Mouse (Mus musculus) midbrain, embryonic 16.5 days (tissue): ENCODE data around the gene Tmf1. TPM values are rescaled to one million over a fixed set of nuclear protein-coding genes. Genes with fewer than 3 reads are reported as not detected.

Experiments
- ATAC-seq: fragments of 200-750 bp; cut with Nextera tagmentation; 2 replicates; pipeline ENCODE4 v1.8.0; 2017; ENCODE audit warnings: moderate TSS enrichment
- H3K27ac ChIP-seq: fragments of 300-500 bp; sonication (generic); 2 replicates; pipeline ENCODE4 v1.5.1; 2014; ENCODE audit warnings: mild to moderate bottlenecking, low read length, mixed read lengths
- H3K27me3 ChIP-seq: fragments of 300-500 bp; sonication (generic); 2 replicates; pipeline ENCODE4 v1.6.1; 2014; ENCODE audit warnings: low read depth, low read length, mixed read lengths; ENCODE audit not compliant: control insufficient read depth, insufficient read depth
- H3K36me3 ChIP-seq: fragments of 300-500 bp; sonication (generic); 2 replicates; pipeline ENCODE4 v1.6.1; 2014; ENCODE audit warnings: mild to moderate bottlenecking, low read length, moderate library complexity, mixed read lengths; ENCODE audit not compliant: control insufficient read depth, insufficient read depth
- H3K4me1 ChIP-seq: fragments of 300-500 bp; sonication (generic); 2 replicates; pipeline ENCODE4 v1.6.1; 2014; ENCODE audit warnings: mild to moderate bottlenecking, low read length, mixed read lengths; ENCODE audit not compliant: control insufficient read depth, insufficient read depth
- H3K4me2 ChIP-seq: fragments of 300-500 bp; sonication (generic); 2 replicates; pipeline ENCODE4 v1.6.1; 2014; ENCODE audit warnings: mild to moderate bottlenecking, low read length, mixed read lengths
- H3K4me3 ChIP-seq: fragments of 300-500 bp; sonication (generic); 2 replicates; pipeline ENCODE4 v1.5.1; 2014; ENCODE audit warnings: low read depth, mild to moderate bottlenecking, low read length, moderate library complexity, mixed read lengths
- H3K9ac ChIP-seq: fragments of 300-500 bp; sonication (generic); 2 replicates; pipeline ENCODE4 v1.6.1; 2014; ENCODE audit warnings: low read depth, low read length, mixed read lengths
- H3K9me3 ChIP-seq: fragments of 300-500 bp; sonication (generic); replicated peaks from 2 replicates; pipeline ENCODE4 v1.6.1; 2014; ENCODE audit warnings: mild to moderate bottlenecking, low read length, mixed read lengths; ENCODE audit not compliant: control insufficient read depth, poor library complexity, severe bottlenecking
- WGBS: fragments of 180-500 bp; shearing (Covaris S2); extraction: QIAGEN DNeasy Blood & Tissue Kit; methylation state at CpG from one replicate; pipeline ENCODE4 v1.1.7; 2014; 5-methylcytosine and 5-hydroxymethylcytosine counted together
- polyA plus RNA-seq: library from polyadenylated mRNA; unstranded; fragments of >200 nt; fragmentation: Nextera tagmentation; extraction: Ambion mirVana; gene quantifications from 2 replicates; pipeline ENCODE4 v1.2.1, GENCODE M21; 2015

The Tmf1 gene
- polyA plus RNA-seq, 1 experiment from 2014 or later = 35.6 TPM

GRCm38 (mm10) chr6:97205439-97205885 is 26.5 kb upstream of the Tmf1 start, which contains the start of gene Uba3:
Uba3 (minus strand) TSS chr6:97205647.
- Histone ChIP-seq H3K27me3 (no peaks in the 10 kb centered on the region), H3K36me3 (no peaks in the 10 kb centered on the region), H3K4me1 (peaks cover 10% of the 10 kb centered on the region), H3K4me2 (peak within 1 kb of the TSS; percentile 55), H3K4me3 (peak within 1 kb of the TSS; percentile 53), H3K27ac (peak within 1 kb of the TSS; percentile 82), H3K9me3 (no peaks in the 10 kb centered on the region), H3K9ac (peak within 1 kb of the TSS; percentile 77)
- peak; percentile 97 for ATAC-seq
- under 1% methylated on average over 30 of the region's 38 CpGs for WGBS

- H3K27ac ChIP-seq = peak overlapping the region; percentile 82
- no peaks in the 10 kb centered on the region for H3K36me3 ChIP-seq
- H3K27me3 ChIP-seq = no peaks in the 10 kb centered on the region
- H3K9ac ChIP-seq = peak overlapping the region; percentile 77
- peak overlapping the region; percentile 53 for H3K4me3 ChIP-seq
- H3K4me2 ChIP-seq = peak overlapping the region; percentile 55
- H3K9me3 ChIP-seq = no peaks in the 10 kb centered on the region
- WGBS = 0% methylated on average over 16 of the region's 16 CpGs
- ATAC-seq = peak; percentile 66
- H3K4me1 ChIP-seq = peaks cover 10% of the 10 kb centered on the region
These were observed 26.0 kb upstream of the Tmf1 start for GRCm38 (mm10) chr6:97204952-97205351.

GRCm38 (mm10) chr6:97204252-97204869 is 25.4 kb upstream of the Tmf1 start:
- Histone ChIP-seq H3K4me2 (peak overlapping the region; percentile 55), H3K9me3 (no peaks in the 10 kb centered on the region), H3K27ac (no peak overlapping the region), H3K9ac (peak overlapping the region; percentile 77), H3K27me3 (no peaks in the 10 kb centered on the region), H3K4me1 (peaks cover 10% of the 10 kb centered on the region), H3K36me3 (no peaks in the 10 kb centered on the region), H3K4me3 (peak overlapping the region; percentile 53)
- 13% methylated on average over 9 of the region's 9 CpGs for WGBS
- no peak for ATAC-seq

GRCm38 (mm10) chr6:97202477-97202876 is 23.6 kb upstream of the Tmf1 start:
- no peaks in the 10 kb centered on the region for H3K27me3 ChIP-seq
- no peaks in the 10 kb centered on the region for H3K9me3 ChIP-seq
- no peak overlapping the region for H3K27ac ChIP-seq
- 91% methylated on average over 3 of the region's 3 CpGs for WGBS
- no peak overlapping the region for H3K4me3 ChIP-seq
- peaks cover 10% of the 10 kb centered on the region for H3K4me1 ChIP-seq
- no peak overlapping the region for H3K9ac ChIP-seq
- H3K4me2 ChIP-seq = no peak overlapping the region
- no peak for ATAC-seq
- H3K36me3 ChIP-seq = peaks cover 2% of the 10 kb centered on the region

GRCm38 (mm10) chr6:97200437-97200836 is 21.5 kb upstream of the Tmf1 start:
- 55% methylated on average over 3 of the region's 3 CpGs for WGBS
- Histone ChIP-seq H3K4me3 (no peak overlapping the region), H3K27me3 (no peaks in the 10 kb centered on the region), H3K9me3 (no peaks in the 10 kb centered on the region), H3K36me3 (peaks cover 16% of the 10 kb centered on the region), H3K4me2 (no peak overlapping the region), H3K4me1 (peaks cover 10% of the 10 kb centered on the region), H3K27ac (no peak overlapping the region), H3K9ac (no peak overlapping the region)
- no peak for ATAC-seq

GRCm38 (mm10) chr6:97179367-97179828 is 476 bp upstream of the Tmf1 start:
- H3K4me3 ChIP-seq = peak overlapping the region; percentile 91
- 10% methylated on average over 11 of the region's 11 CpGs for WGBS
- H3K9ac ChIP-seq = peak overlapping the region; percentile 99
- H3K4me1 ChIP-seq = peaks cover 19% of the 10 kb centered on the region
- H3K27ac ChIP-seq = peak overlapping the region; percentile 91
- no peaks in the 10 kb centered on the region for H3K9me3 ChIP-seq
- peak; percentile 77 for ATAC-seq
- H3K27me3 ChIP-seq = no peaks in the 10 kb centered on the region
- peaks cover 9% of the 10 kb centered on the region; the same call in 1 of the 2 replicates for H3K36me3 ChIP-seq
- peak overlapping the region; percentile 93 for H3K4me2 ChIP-seq

GRCm38 (mm10) chr6:97175716-97176115 is 3.2 kb downstream of the Tmf1 start:
- Histone ChIP-seq H3K27me3 (no peaks in the 10 kb centered on the region), H3K9me3 (no peaks in the 10 kb centered on the region), H3K9ac (0 out of 2 replicates have a peak overlapping the region, but pooled peaks have one; percentile 16), H3K36me3 (peaks cover 12% of the 10 kb centered on the region; the same call in 1 of the 2 replicates), H3K4me3 (no peak overlapping the region), H3K27ac (no peak overlapping the region), H3K4me2 (no peak overlapping the region), H3K4me1 (peaks cover 19% of the 10 kb centered on the region)
- 82% methylated on average over 11 of the region's 11 CpGs for WGBS
- ATAC-seq = no peak

GRCm38 (mm10) chr6:97150156-97150555 is 28.8 kb downstream of the Tmf1 start:
- Histone ChIP-seq H3K9me3 (no peaks in the 10 kb centered on the region), H3K4me1 (peaks cover 14% of the 10 kb centered on the region), H3K27me3 (no peaks in the 10 kb centered on the region), H3K4me3 (no peak overlapping the region), H3K4me2 (no peak overlapping the region), H3K36me3 (peaks cover 2% of the 10 kb centered on the region; the same call in 1 of the 2 replicates), H3K27ac (no peak overlapping the region), H3K9ac (no peak overlapping the region)
- WGBS = 86% methylated on average over 6 of the region's 6 CpGs
- ATAC-seq = no peak

GRCm38 (mm10) chr6:97149721-97150120 is 29.2 kb downstream of the Tmf1 start:
- Histone ChIP-seq H3K9ac (no peak overlapping the region), H3K9me3 (no peaks in the 10 kb centered on the region), H3K4me2 (no peak overlapping the region), H3K27me3 (no peaks in the 10 kb centered on the region), H3K36me3 (peaks cover 2% of the 10 kb centered on the region; the same call in 1 of the 2 replicates), H3K4me3 (no peak overlapping the region), H3K4me1 (peaks cover 14% of the 10 kb centered on the region), H3K27ac (no peak overlapping the region)
- ATAC-seq = no peak
- 88% methylated on average over 2 of the region's 2 CpGs for WGBS
